Mouse (Mus musculus) thymus, adult 2 months (tissue): ENCODE measurements around the gene Gm17455.

Source experiments
- CTCF ChIP-seq: fragments of 200-500 bp; IDR thresholded peaks from 2 replicates; pipeline ENCODE4 v1.5.1; 2012; ENCODE audit warnings: mild to moderate bottlenecking, control low read depth, low read length, moderate library complexity, borderline replicate concordance; ENCODE audit not compliant: control insufficient read depth, poor library complexity, insufficient read depth; ENCODE audit errors: extremely low read depth
- POLR2A ChIP-seq: fragments of 200-500 bp; IDR thresholded peaks from 2 replicates; pipeline ENCODE4 v1.6.1; 2012; ENCODE audit warnings: mild to moderate bottlenecking, low read length, control low read depth, moderate library complexity; ENCODE audit not compliant: control insufficient read depth, poor library complexity, insufficient read depth; ENCODE audit errors: extremely low read depth

GRCm38 (mm10) chr10:60430591-60430990 lies 31.1 kb downstream of the Gm17455 start:
- no peak for TF ChIP-seq CTCF
- TF ChIP-seq POLR2A = no peak
